Mouse (Mus musculus): Measurements from ENCODE around the gene Tpm3. TPM values are rescaled to one million over a fixed set of nuclear protein-coding genes. Genes with fewer than 3 reads are reported as not detected.
A peak's percentile ranks its signal among the peaks of the same experiment; 100 is the strongest.

The Tpm3 gene
- total RNA-seq, 2 experiments from 2014 or later, result 46.8 to 51.5 TPM

DNA sequence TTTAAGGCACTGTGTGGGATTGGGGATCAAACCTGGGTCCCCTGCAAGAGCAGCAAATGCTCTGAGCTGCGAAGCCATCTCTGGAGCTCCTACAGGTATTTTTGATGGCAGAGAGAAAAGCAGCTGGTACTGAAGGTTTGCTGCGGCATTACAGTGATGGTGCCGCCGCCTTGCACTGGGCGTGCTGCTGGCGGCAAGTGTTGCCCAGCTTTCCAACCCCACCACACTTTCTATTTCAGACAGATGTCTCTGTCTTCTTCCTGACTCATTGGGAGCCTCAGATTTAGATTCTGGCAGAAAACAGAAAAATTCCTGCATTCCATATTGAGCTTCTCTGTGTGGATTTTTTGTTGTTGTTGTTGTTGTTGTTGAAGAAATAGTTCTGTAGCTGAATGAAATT lies 55.4 kb downstream of the Tpm3 start:
- intact Hi-C loops (cut with DNase I), result no loop called here

GRCm38 (mm10) chr3:90132745-90133144 lies 60.3 kb downstream of the Tpm3 start:
- no peak for DNase-seq (ENCODE audit: low spot score)
- intact Hi-C loops (cut with DNase I), result no loop called here

More for the DNA sequence above, 55.4 kb downstream of the Tpm3 start:
- no peak for DNase-seq (ENCODE audit: low spot score)

DNA sequence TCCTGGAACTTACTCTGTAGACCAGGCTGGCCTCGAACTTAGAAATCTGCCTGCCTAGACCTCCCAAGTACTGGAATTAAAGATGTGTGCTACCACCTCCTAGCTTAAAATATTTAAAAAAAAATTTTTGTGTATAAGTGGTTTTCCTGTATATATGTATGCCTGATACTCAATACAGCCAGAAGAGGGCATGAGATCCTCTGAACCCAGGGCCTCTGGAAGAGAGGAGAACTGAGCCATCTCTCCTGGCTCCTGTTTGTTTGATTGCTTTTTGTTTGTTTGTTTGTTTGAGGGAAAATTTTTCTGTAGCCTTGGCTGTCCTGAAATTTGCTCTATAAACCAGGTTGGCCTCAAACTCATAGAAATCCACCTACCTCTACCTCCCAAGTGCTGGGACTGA lies 60.9 kb downstream of the Tpm3 start:
- DNase-seq (ENCODE audit: low spot score), result no peak
- intact Hi-C loops (cut with DNase I), result no loop called here

DNA sequence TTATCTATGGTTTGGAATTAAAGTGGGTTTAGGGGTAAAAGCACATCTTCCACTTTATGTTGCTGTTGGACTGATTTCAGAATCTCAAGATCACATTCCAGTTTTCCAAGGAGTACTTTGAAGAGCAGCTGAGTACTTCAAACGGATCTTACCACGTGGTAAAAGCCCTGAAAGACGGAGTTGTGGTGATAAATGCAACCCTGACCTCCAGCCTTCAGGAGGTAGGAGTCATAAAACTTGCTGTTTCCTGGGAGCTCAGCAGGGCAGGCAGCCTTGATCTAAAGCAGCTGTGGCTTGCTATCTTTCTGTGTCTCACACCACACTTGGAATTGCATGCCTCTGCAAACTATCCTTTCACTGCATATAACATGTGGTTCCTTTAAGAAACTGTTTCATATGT lies 62.0 kb downstream of the Tpm3 start:
- DNase-seq (ENCODE audit: low spot score), result no peak
- intact Hi-C loops (cut with DNase I), result no loop called here

- intact Hi-C loops (cut with DNase I), result no loop called here
- no peak for DNase-seq (ENCODE audit: low spot score)
These were observed 62.5 kb downstream of the Tpm3 start for GRCm38 (mm10) chr3:90134993-90135392.

DNA sequence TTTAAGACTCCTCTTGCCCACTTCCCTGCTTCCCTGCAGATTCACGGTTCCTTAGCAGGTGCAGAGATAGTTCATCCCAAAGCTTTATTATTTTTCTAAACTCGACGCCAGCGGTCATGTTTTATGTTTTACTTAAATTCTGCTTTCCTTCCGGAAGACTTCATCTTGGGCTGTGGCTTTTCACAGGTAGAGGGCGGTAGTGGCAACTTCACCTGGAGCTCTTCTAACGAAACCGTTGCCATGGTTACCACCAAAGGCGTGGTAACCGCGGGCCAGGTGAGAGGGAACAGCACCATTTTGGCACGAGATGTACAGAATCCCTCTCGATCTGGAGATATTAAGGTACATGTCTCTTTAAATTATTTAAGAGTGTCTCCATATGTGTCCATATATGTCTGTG lies 64.2 kb downstream of the Tpm3 start:
- DNase-seq (ENCODE audit: low spot score), result no peak
- intact Hi-C loops (cut with DNase I), result no loop called here

- intact Hi-C loops (cut with DNase I), result no loop called here
- DNase-seq (ENCODE audit: low spot score), result no peak
These were observed 65.2 kb downstream of the Tpm3 start for GRCm38 (mm10) chr3:90137606-90138005.

DNA sequence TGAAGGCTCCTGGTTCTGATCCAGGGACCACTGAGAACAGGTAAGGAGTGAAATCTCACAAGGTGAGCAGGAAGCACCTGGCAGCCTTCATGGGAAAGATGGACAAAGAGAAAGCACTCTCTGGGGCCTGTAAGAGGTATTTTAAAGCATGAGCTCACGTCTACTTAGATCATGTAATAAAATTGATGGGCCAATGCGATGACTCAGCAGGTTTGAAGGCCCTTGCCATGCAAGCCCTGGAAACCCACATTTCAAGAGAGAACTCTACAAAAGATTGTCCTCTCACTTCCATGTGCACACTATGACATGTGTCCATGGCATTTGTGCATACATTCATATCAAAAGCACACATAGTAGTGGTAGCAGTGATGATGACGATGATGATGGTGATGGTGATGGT lies 67.5 kb downstream of the Tpm3 start:
- intact Hi-C loops (cut with DNase I), result no loop called here
- no peak for DNase-seq (ENCODE audit: low spot score)

GRCm38 (mm10) chr3:90145461-90145860 lies 73.0 kb downstream of the Tpm3 start:
- DNase-seq (ENCODE audit: low spot score), result no peak
- intact Hi-C loops (cut with DNase I), result no loop called here

GRCm38 (mm10) chr3:90146651-90147050 lies 74.2 kb downstream of the Tpm3 start:
- intact Hi-C loops (cut with DNase I), result no loop called here
- no peak for DNase-seq (ENCODE audit: low spot score)

Small RNA genes lying within 50 kb of the gene (microRNA-seq; reads per million reads assigned to microRNA genes)
- 17.2 reads per million, percentile 34 among the genes with 10 or more reads in this experiment for gene Mir190b

Other genes starting within 250 kb of the Tpm3 start
- 10 to 100 TPM; 12.1 to 14.7 TPM for gene She, start 241.3 kb upstream of the Tpm3 start, total RNA-seq (2021)
- gene Il6ra, start 159.5 kb upstream of the Tpm3 start, total RNA-seq (2021), result 1 to 10 TPM; 3.8 to 5.0 TPM
- gene Atp8b2, start 109.1 kb upstream of the Tpm3 start, total RNA-seq (2021), result 10 to 100 TPM; 25.0 to 32.4 TPM
- 10 to 100 TPM; 41.8 to 46.1 TPM for gene Hax1, start 73.9 kb upstream of the Tpm3 start, total RNA-seq (2021)
- 10 to 100 TPM; 71.4 to 79.5 TPM for gene 4933434E20Rik, start 21.0 kb upstream of the Tpm3 start, total RNA-seq (2021)
- gene Ubap2l, start 20.0 kb upstream of the Tpm3 start, total RNA-seq (2021), result 100 to 1,000 TPM; 113 to 123 TPM
- gene Nup210l, start 31.5 kb downstream of the Tpm3 start, total RNA-seq (2021), result under 1 TPM; 0.08 TPM
- gene Rps27, start 141.0 kb downstream of the Tpm3 start, total RNA-seq (2021), result 1,000 to 10,000 TPM in 1 of 2 experiments, 100 to 1,000 TPM in 1; 993 to 1,012 TPM
- 1 to 10 TPM; 6.0 to 7.9 TPM for gene Rab13, start 141.0 kb downstream of the Tpm3 start, total RNA-seq (2021)
- gene Jtb, start 158.9 kb downstream of the Tpm3 start, total RNA-seq (2021), result 10 to 100 TPM; 49.0 to 50.7 TPM
- not detected for gene Creb3l4, start 170.9 kb downstream of the Tpm3 start, total RNA-seq (2021)
- gene Slc39a1, start 175.5 kb downstream of the Tpm3 start, total RNA-seq (2021), result 10 to 100 TPM; 83.7 to 84.3 TPM
- gene Crtc2, start 181.5 kb downstream of the Tpm3 start, total RNA-seq (2021), result 10 to 100 TPM; 14.6 to 16.1 TPM
- 10 to 100 TPM; 31.9 to 33.4 TPM for gene Dennd4b, start 192.5 kb downstream of the Tpm3 start, total RNA-seq (2021)
- 10 to 100 TPM; 42.8 to 43.6 TPM for gene Gatad2b, start 220.5 kb downstream of the Tpm3 start, total RNA-seq (2021)